ENCODE assay signal across 14 mouse cellular contexts in genomic region chr2:75997726-75998125, GRCm38 (mm10). TPM values are rescaled to one million over a fixed set of nuclear protein-coding genes. Genes with fewer than 3 reads are reported as not detected.
DNase-seq lines count a peak whose midpoint lies in the region; ATAC-seq lines count a peak whose summit lies in the region.
"Had no signal": no experiment of that assay in that cellular context is flagged by ENCODE, and none has a peak within 500 bp of the region (broad histone marks: within the 10 kb centered on the region; RNA-seq: fewer than 3 reads in every experiment).

No protein-coding gene starts in this region.

- no peak for ATAC-seq in hindbrain, embryonic 16.5 days
- no peak for ATAC-seq in megakaryocyte, adult 5-6 weeks (ENCODE audit: poor library complexity, severe bottlenecking)
- ATAC-seq: Patski had no signal

- 29% methylated on average over 12 of the region's 12 CpGs for WGBS in hindbrain, embryonic 10.5 days
- WGBS in hindbrain, embryonic 16.5 days, result 54% methylated on average over 12 of the region's 12 CpGs

- H3K4me3 ChIP-seq in hindbrain, embryonic 10.5 days, result no peak overlapping the region
- H3K4me3 ChIP-seq in hindbrain, embryonic 16.5 days (ENCODE audit: low read length), result no peak overlapping the region
- H3K4me3 ChIP-seq: limb, embryonic 15.5 days had no signal

- H3K27ac ChIP-seq in hindbrain, embryonic 10.5 days, result peak overlapping the region; percentile 72
- H3K27ac ChIP-seq in hindbrain, embryonic 16.5 days (ENCODE audit: low read depth, low read length), result no peak overlapping the region
- H3K27ac ChIP-seq: limb, embryonic 15.5 days; macrophage had no signal

- no peaks in the 10 kb centered on the region for H3K9me3 ChIP-seq in hindbrain, embryonic 10.5 days
- H3K9me3 ChIP-seq in hindbrain, embryonic 16.5 days (ENCODE audit: control insufficient read depth, low read length), result no peaks in the 10 kb centered on the region
- H3K9me3 ChIP-seq: limb, embryonic 15.5 days had no signal

- no peaks in the 10 kb centered on the region for H3K27me3 ChIP-seq in hindbrain, embryonic 10.5 days (ENCODE audit: insufficient read depth, poor library complexity, severe bottlenecking)
- H3K27me3 ChIP-seq in hindbrain, embryonic 16.5 days (replicated peaks; ENCODE audit: control insufficient read depth, insufficient read depth, low read length), result no peaks in the 10 kb centered on the region
- H3K27me3 ChIP-seq: limb, embryonic 15.5 days had no signal

- no peaks in the 10 kb centered on the region for H3K36me3 ChIP-seq in hindbrain, embryonic 10.5 days
- no peaks in the 10 kb centered on the region for H3K36me3 ChIP-seq in hindbrain, embryonic 16.5 days (ENCODE audit: control insufficient read depth, insufficient read depth, low read length)
- H3K36me3 ChIP-seq: limb, embryonic 15.5 days had no signal

- no peak overlapping the region for H3K4me2 ChIP-seq in hindbrain, embryonic 16.5 days (ENCODE audit: low read length)
- H3K4me2 ChIP-seq: limb, embryonic 15.5 days had no signal

- DNase-seq in adrenal gland, adult 2 months, result peak; percentile 44
- DNase-seq in adrenal gland, postnatal 10 days, result no peak
- DNase-seq in hindbrain, embryonic 10.5 days (ENCODE audit: low spot score), result no peak
- peak; percentile 53 for DNase-seq in embryo, embryonic 11 days
- peak; percentile 72 for DNase-seq in kidney, postnatal 10 days
- DNase-seq in right cerebral cortex, adult 18-20 months, result no peak
- DNase-seq: cerebellum, adult 9-10 months; gastrocnemius, postnatal 10 days; thymus, postnatal 4 days had no signal

- H3K4me1 ChIP-seq in hindbrain, embryonic 10.5 days (replicated peaks), result peaks cover 66% of the 10 kb centered on the region
- H3K4me1 ChIP-seq in hindbrain, embryonic 16.5 days (ENCODE audit: control insufficient read depth, insufficient read depth, low read depth, low read length), result peaks cover 3% of the 10 kb centered on the region

- H3K9ac ChIP-seq in hindbrain, embryonic 16.5 days (ENCODE audit: low read depth, low read length), result no peak overlapping the region
- H3K9ac ChIP-seq: limb, embryonic 15.5 days had no signal

RNA-seq across cellular contexts. Expression of gene Ttc30a1, which starts 16.0 kb away (rescaled TPM):
- 1 to 10 TPM; 1.8 to 4.1 TPM for total RNA-seq in adrenal gland, adult 2 months (2021)
- polyA plus RNA-seq in adrenal gland, adult 2 months (2012; rRNA removed), result 3.1 and 3.4 TPM in 2 replicates
- total RNA-seq in adrenal gland, postnatal 10 days (2021), result 1 to 10 TPM; 2.4 to 4.5 TPM
- polyA plus RNA-seq in hindbrain, embryonic 10.5 days (2016; fragmentation: Nextera tagmentation; extraction: Ambion mirVana), result 9.7 and 10.7 TPM in 2 replicates
- 8.9 and 9.2 TPM in 2 replicates for polyA plus RNA-seq in hindbrain, embryonic 16.5 days (2015; fragmentation: Nextera tagmentation; extraction: Ambion mirVana)
- 1.4 and 2.6 TPM in 2 replicates for total RNA-seq in megakaryocyte, adult 5-6 weeks (2015)
- 2.2 and 2.8 TPM in 2 replicates for total RNA-seq in megakaryocyte, adult 5-6 weeks (2017)

RNA-seq across cellular contexts. Expression of gene Ttc30a2, which starts 19.8 kb away (rescaled TPM):
- total RNA-seq in adrenal gland, adult 2 months (2021), result under 1 TPM; 0.23 to 0.62 TPM
- polyA plus RNA-seq in adrenal gland, adult 2 months (2012; rRNA removed), result 0.38 and 0.49 TPM in 2 replicates
- 1 to 10 TPM in 1 of 2 experiments, under 1 TPM in 1; 0.78 to 1.2 TPM for total RNA-seq in adrenal gland, postnatal 10 days (2021)
- 0.50 and 0.72 TPM in 2 replicates for polyA plus RNA-seq in hindbrain, embryonic 10.5 days (2016; fragmentation: Nextera tagmentation; extraction: Ambion mirVana)
- 0.77 and 1.1 TPM in 2 replicates for polyA plus RNA-seq in hindbrain, embryonic 16.5 days (2015; fragmentation: Nextera tagmentation; extraction: Ambion mirVana)
- total RNA-seq in megakaryocyte, adult 5-6 weeks (2015), result not detected in 2 replicates
- total RNA-seq in megakaryocyte, adult 5-6 weeks (2017), result 0.08 TPM in 1 of 2 replicates, not detected in the other
- polyA plus RNA-seq: macrophage had no signal

RNA-seq across cellular contexts. Expression of gene Ttc30b, which starts 59.3 kb away (rescaled TPM):
- 10 to 100 TPM; 12.5 to 25.3 TPM for total RNA-seq in adrenal gland, adult 2 months (2021)
- 27.4 and 28.6 TPM in 2 replicates for polyA plus RNA-seq in adrenal gland, adult 2 months (2012; rRNA removed)
- total RNA-seq in adrenal gland, postnatal 10 days (2021), result 10 to 100 TPM; 13.4 to 18.9 TPM
- polyA plus RNA-seq in hindbrain, embryonic 10.5 days (2016; fragmentation: Nextera tagmentation; extraction: Ambion mirVana), result 6.4 and 10.0 TPM in 2 replicates
- polyA plus RNA-seq in hindbrain, embryonic 16.5 days (2015; fragmentation: Nextera tagmentation; extraction: Ambion mirVana), result 23.0 and 23.3 TPM in 2 replicates
- 1.8 TPM in 2 replicates for total RNA-seq in megakaryocyte, adult 5-6 weeks (2015)
- 2.1 and 2.3 TPM in 2 replicates for total RNA-seq in megakaryocyte, adult 5-6 weeks (2017)

Comparison
In these comparisons a context has a peak if more than half of its experiments do, and no peak if none do; other contexts are left out.
1. DNase-seq: peak in adrenal gland, adult 2 months (single experiment), embryo, embryonic 11 days (single experiment) and kidney, postnatal 10 days (single experiment); none in adrenal gland, postnatal 10 days (single experiment), hindbrain, embryonic 10.5 days (single experiment) and right cerebral cortex, adult 18-20 months (single experiment).
2. RNA of gene Ttc30b, which starts 59.3 kb away (total RNA-seq): 12.5 to 25.3 TPM in adrenal gland, adult 2 months and 13.4 to 18.9 TPM in adrenal gland, postnatal 10 days; 1.8 to 2.3 TPM in megakaryocyte, adult 5-6 weeks; every median in the first group is over 4 times any median in the second.